Mouse (Mus musculus) CH12F3 (cell line): ENCODE data around the gene Gm20388.

ENCODE experiments used
- in situ Hi-C: fragments of 300-500 bp; cut with MboI; formaldehyde crosslinking; loops from 2 replicates; pipeline ENCODE4 v1.14.3; 2020; ENCODE audit warnings: low sequenced_read_pairs

Gm20388 gene

GRCm38 (mm10) chr8:120971691-120972469, 1061.2 kb downstream of the Gm20388 start:
- in situ Hi-C loops: no loop called here

GRCm38 (mm10) chr8:120973046-120973445, 1062.4 kb downstream of the Gm20388 start:
- in situ Hi-C loops: no loop called here

DNA sequence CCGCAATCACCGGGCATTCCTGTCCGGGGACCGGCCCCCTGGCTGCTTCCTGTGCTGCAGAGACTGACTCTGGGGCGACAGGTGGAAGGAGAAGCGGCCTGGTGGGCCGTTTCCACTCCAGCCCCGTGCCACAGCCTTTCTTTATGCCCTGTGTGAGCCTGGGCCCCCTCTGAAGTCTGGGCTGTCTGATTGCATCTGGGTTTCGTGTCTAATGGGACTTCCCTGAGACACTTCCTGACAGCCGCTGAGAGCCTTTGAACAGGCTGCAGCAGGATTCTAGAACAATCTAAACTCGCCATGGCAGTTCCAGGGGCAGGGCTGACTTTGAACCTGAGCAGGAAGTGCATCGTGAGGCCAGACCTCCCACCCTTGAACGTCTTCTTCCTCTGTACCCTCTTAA, 1066.5 kb downstream of the Gm20388 start:
- in situ Hi-C loops: no loop called here

DNA sequence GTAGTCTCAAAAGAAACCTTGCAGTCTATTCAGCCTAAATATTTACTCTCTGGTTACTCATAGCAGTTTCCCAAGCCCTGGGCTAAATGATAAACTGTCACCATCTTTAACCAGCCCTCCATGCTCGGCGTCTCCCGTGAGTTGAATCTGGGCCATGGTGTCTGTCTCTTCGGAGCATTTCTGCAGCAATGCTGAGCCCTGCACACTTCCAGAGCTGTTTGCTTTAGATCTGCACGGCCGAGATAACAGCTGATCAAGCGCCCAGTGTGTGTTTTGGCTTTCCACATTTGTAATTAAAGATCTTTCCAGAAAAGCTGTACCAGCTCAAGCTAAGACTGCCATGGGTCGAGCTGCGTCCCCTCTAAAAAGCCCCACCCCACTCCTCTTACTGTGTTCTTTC, 1068.6 kb downstream of the Gm20388 start:
- in situ Hi-C loops: no loop called here

DNA sequence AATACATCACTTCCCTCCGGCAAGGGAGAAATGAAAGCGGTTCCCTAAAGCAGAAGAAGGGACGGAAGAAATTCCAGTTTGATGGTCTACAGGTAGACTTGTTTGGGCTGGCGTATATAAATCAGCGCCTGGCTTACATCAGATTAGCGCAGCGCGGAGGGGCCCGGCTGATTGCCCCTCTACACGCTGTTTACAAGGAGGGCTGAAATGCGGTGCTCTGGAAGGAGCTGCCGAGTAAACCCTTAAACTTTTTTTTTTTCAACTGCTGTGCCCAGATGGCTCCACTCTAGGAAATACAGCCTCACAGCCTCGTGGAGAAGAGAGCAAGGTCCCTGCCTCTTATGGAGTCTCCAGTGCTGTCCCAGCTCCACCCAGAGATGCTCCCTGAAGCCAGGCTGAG, 1070.3 kb downstream of the Gm20388 start:
- in situ Hi-C loops: no loop called here

- in situ Hi-C loops: no loop called here
Observed at GRCm38 (mm10) chr8:120984888-120985287, 1074.2 kb downstream of the Gm20388 start.

- in situ Hi-C loops: no loop called here
Observed at GRCm38 (mm10) chr8:120986022-120986421, 1075.4 kb downstream of the Gm20388 start.

DNA sequence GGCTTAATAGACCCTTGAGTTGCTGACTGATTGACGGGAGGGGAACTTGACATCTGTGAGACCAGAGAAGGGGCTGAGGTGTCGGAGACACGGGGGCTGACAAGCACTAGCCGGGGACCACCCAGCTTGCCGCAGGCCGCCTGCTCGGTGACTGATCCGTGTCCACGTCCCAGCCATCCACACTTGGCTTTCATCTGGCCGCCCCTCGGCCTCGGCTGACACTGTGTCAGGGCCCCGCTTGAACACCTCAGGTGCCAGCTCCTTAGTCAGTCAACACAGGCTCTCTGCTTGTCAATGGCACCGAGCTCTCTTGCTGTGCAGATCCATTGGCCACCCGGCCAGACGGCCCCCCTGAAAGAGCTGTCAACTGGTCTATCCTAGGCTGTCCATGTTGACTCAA, 1083.1 kb downstream of the Gm20388 start:
- in situ Hi-C loops: no loop called here

DNA sequence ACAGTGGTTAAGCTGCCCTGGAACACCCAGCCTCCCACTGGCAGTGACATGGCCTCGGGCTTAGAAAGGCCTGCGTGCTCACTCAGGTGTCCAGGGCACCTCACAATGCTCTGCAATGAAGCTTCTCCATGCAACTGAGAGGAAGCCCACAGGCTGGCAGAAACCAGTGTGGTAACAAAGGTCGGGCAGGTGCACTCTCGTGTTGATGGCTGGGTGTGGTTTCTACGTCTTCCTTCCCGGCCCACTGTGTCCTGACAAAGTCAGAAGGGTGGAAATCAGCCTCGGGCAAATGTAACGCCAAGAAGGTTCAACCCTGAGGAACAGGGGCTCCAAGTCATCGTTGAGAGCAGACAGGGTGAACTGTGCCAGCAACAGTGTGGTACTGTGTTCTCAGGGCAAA, 1084.8 kb downstream of the Gm20388 start:
- in situ Hi-C loops: no loop called here

DNA sequence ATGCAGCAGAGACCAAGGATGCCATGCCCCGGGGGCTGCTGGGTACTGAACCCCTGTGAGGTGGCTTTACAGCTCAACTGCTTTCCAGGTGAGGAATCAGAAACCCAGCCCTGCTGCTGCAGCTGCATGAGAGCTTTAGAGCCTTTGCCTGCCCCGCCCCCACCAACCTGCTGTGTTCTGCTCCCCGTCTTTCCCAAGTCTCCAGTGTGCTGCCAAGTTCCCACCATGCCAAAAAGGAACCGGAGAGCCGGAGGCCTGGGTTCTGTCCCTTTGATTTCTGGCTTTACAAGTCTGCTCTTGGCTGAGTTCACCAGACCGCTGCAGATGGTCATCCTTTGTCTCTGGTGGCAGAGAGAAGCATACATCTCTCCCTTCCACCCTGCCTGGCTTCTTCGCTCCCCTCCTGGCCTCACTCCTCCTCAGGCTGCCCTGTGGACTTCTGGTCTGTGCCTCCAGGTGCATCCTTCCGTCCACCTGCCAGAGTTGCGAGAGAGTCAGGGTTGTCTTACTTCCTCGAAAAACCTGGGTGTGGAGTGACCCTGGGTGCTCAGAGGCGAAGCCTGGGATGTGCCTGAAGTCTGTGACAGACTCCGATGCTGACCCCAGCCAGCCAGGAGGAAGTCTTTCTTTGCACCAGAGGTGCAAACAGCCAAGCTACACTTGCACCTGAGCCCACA, 1086.4 kb downstream of the Gm20388 start:
- in situ Hi-C loops: no loop called here

DNA sequence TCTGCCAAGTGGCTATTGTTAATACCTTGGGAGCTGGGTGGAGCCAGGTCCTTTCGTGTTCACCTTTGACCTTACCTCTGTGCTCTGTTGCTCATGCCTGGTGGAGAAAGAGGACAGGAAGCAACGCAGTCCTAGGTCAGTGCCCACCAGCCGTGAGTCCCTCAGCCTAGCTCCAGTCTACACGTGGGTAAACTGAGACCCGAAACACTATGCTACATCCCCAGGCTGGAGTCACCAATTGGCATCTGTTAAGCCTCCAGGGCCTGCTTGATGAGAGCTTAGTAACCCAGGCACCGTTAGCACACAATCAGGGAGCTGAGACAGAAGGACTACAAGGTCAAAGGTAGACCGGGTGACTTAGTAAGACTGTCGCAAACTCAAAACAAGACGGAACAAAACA, 1087.3 kb downstream of the Gm20388 start:
- in situ Hi-C loops: no loop called here

GRCm38 (mm10) chr8:120998966-120999365, 1088.3 kb downstream of the Gm20388 start:
- in situ Hi-C loops: no loop called here

- in situ Hi-C loops: no loop called here
Observed at GRCm38 (mm10) chr8:121001951-121002350, 1091.3 kb downstream of the Gm20388 start.

DNA sequence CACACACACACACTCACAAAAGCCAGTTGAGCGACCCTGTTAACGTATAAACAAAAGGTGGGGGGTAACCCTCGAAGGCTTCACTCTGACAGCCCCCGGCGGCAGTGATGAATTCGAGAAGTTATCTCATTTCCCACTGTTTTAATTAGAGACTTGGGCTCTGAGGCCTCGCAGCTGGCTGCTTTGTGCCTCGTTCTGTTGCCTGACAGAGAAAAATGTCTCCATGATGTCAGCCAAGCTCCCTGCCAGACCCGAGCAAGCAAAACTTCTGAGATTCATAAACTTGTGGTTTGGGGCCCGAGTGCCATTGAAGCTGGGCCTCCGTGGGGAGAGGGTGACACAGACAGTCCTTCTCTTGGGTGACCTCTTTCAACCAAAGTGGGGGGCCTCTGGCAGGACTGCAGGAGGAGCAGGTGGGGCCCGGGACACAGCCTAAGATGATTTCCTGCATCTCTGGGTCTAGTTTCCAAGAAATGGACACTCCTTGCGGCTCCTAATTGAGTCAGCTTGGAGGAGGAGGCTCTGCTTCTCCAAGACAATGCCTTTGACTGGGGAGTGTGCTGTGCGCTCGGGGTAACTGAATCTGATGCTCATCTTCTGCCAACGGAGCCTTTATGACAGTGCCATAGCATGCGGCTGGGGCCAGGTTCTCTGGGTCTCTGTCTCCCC, 1092.4 kb downstream of the Gm20388 start:
- in situ Hi-C loops: no loop called here

- in situ Hi-C loops: no loop called here
Observed at GRCm38 (mm10) chr8:121003639-121004038, 1093.0 kb downstream of the Gm20388 start.

GRCm38 (mm10) chr8:121013318-121013717, 1102.7 kb downstream of the Gm20388 start:
- in situ Hi-C loops: no loop called here

- in situ Hi-C loops: no loop called here
Observed at GRCm38 (mm10) chr8:121016621-121017020, 1106.0 kb downstream of the Gm20388 start.

GRCm38 (mm10) chr8:121018236-121018635, 1107.6 kb downstream of the Gm20388 start:
- in situ Hi-C loops: no loop called here

DNA sequence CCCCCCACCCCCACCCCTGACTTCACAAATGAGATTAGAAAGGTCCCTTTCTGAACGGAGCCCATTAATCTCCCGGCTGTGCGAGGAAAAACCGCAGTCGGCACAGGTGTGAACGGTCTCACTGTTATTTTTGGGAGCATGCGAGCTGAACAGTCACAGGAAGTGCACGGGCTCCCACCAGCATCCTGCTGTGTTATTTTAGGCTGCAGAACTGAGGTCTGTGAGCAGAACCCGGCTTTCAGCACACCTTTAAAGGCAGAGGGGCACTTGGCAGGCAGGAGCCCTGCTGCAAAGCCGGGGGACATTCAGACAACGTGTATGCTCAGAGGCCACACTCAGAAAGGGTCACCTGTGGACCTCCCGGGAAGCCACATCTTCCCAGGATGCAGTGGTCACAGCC, 1110.8 kb downstream of the Gm20388 start:
- in situ Hi-C loops: no loop called here

- in situ Hi-C loops: no loop called here
Observed at GRCm38 (mm10) chr8:121023003-121023402, 1112.4 kb downstream of the Gm20388 start.

DNA sequence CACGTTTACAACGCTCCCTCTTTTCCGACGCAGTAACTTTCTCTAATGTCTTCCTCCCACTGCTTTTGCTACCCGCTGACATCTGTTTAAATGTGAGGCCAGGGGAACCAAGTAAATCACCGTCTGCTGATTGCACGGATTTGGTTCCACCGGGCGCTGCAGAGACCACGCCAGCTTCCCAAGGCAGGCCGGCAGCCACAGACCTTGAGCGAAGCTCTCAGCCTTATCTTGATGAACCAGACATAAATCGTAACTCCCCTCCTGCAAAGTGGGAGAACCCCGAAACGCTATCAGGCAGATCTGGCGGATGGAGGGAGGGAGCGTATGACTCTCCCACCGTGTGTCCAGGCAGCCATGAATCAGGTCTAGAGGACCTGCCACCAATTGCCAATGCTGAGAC, 1113.1 kb downstream of the Gm20388 start:
- in situ Hi-C loops: no loop called here

GRCm38 (mm10) chr8:121025486-121025885, 1114.8 kb downstream of the Gm20388 start:
- in situ Hi-C loops: no loop called here
